In the genomic region with DNA sequence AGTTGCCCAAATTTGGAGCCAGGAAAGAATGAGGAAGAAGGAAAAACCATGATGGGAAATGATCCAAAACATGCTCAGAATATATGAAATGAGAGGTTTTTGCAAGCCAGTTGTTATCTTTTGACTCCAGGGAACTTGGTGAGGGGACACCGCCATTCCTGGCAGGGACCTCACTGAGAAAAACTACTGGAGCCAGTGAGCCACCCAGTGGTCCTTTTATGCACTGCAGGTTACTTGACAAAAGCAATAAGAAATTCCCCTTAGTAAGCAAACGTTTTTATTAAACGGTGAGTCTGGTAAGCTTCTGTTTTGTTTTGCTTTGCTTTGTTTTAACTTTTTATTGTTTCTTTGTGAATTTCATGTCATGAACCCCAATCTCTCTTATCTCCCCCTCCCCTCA, we compare ENCODE assay signal across 9 mouse cellular contexts.
DNase-seq lines count a peak whose midpoint lies in the region; ATAC-seq and TF ChIP-seq lines count a peak whose summit lies in the region.
"Had no signal": no experiment of that assay in that cellular context is flagged by ENCODE, and none has a peak within 500 bp of the region (broad histone marks: within the 10 kb centered on the region; RNA-seq: fewer than 3 reads in every experiment).

No protein-coding gene starts in this region.

- H3K27ac ChIP-seq in hindbrain, embryonic 11.5 days (ENCODE audit: low read depth, low read length), result no peak overlapping the region
- no peak overlapping the region for H3K27ac ChIP-seq in hindbrain, embryonic 12.5 days
- no peak overlapping the region for H3K27ac ChIP-seq in kidney, postnatal 0 days
- H3K27ac ChIP-seq in limb, embryonic 14.5 days (replicated peaks; ENCODE audit: low read depth, low read length), result no peak overlapping the region

- no peak for ATAC-seq in hindbrain, embryonic 11.5 days (ENCODE audit: low FRiP score)
- ATAC-seq in hindbrain, embryonic 12.5 days (ENCODE audit: low FRiP score), result no peak
- ATAC-seq in kidney, postnatal 0 days (replicated peaks; ENCODE audit: low FRiP score, low read depth), result no peak
- ATAC-seq in limb, embryonic 14.5 days (ENCODE audit: low FRiP score, low read depth), result no peak

- TF ChIP-seq POLR2A in limb, embryonic 14.5 days (IDR thresholded peaks at IDR 0.05; ENCODE audit: borderline replicate concordance, extremely low read depth, insufficient read depth, insufficient read length), result no peak

- peak; percentile 79 for TF ChIP-seq CTCF in kidney, postnatal 0 days (IDR thresholded peaks at IDR 0.05; ENCODE audit: low read depth)

- no peaks in the 10 kb centered on the region for H3K36me3 ChIP-seq in hindbrain, embryonic 11.5 days (ENCODE audit: control insufficient read depth, insufficient read depth, low read length)
- no peaks in the 10 kb centered on the region for H3K36me3 ChIP-seq in hindbrain, embryonic 12.5 days
- H3K36me3 ChIP-seq in kidney, postnatal 0 days (ENCODE audit: insufficient read depth, low read length), result no peaks in the 10 kb centered on the region
- H3K36me3 ChIP-seq in limb, embryonic 14.5 days (ENCODE audit: control insufficient read depth, insufficient read depth, low read length), result no peaks in the 10 kb centered on the region

- no peaks in the 10 kb centered on the region for H3K9me3 ChIP-seq in hindbrain, embryonic 11.5 days (ENCODE audit: control insufficient read depth, low read length)
- H3K9me3 ChIP-seq in hindbrain, embryonic 12.5 days (replicated peaks), result no peaks in the 10 kb centered on the region
- no peaks in the 10 kb centered on the region for H3K9me3 ChIP-seq in kidney, postnatal 0 days (replicated peaks; ENCODE audit: low read length)
- H3K9me3 ChIP-seq in limb, embryonic 14.5 days (ENCODE audit: control insufficient read depth, low read length), result no peaks in the 10 kb centered on the region

- H3K4me2 ChIP-seq in hindbrain, embryonic 11.5 days (replicated peaks; ENCODE audit: low read depth, low read length), result no peak overlapping the region
- H3K4me2 ChIP-seq in hindbrain, embryonic 12.5 days (replicated peaks), result no peak overlapping the region
- no peak overlapping the region for H3K4me2 ChIP-seq in kidney, postnatal 0 days (ENCODE audit: low read length)
- H3K4me2 ChIP-seq in limb, embryonic 14.5 days (replicated peaks; ENCODE audit: low read depth, low read length, severe bottlenecking), result no peak overlapping the region

- WGBS in hindbrain, embryonic 11.5 days, result 10% methylated on average over 3 of the region's 3 CpGs
- 11% methylated on average over 3 of the region's 3 CpGs for WGBS in hindbrain, embryonic 12.5 days
- WGBS in kidney, postnatal 0 days, result 6% methylated on average over 3 of the region's 3 CpGs
- 7% methylated on average over 3 of the region's 3 CpGs for WGBS in limb, embryonic 14.5 days

- H3K27me3 ChIP-seq in hindbrain, embryonic 11.5 days (ENCODE audit: control insufficient read depth, insufficient read depth, low read length), result no peaks in the 10 kb centered on the region
- H3K27me3 ChIP-seq in hindbrain, embryonic 12.5 days, result peaks cover 8% of the 10 kb centered on the region; the same call in 1 of the 2 replicates
- no peaks in the 10 kb centered on the region for H3K27me3 ChIP-seq in kidney, postnatal 0 days (ENCODE audit: insufficient read depth, low read length)
- 0 out of 2 replicates have a peak, but pooled peaks cover 4% of the 10 kb centered on the region for H3K27me3 ChIP-seq in limb, embryonic 14.5 days (ENCODE audit: control insufficient read depth, insufficient read depth, low read length)

- H3K4me1 ChIP-seq in hindbrain, embryonic 11.5 days (replicated peaks; ENCODE audit: control insufficient read depth, insufficient read depth, low read length), result no peaks in the 10 kb centered on the region
- no peaks in the 10 kb centered on the region for H3K4me1 ChIP-seq in hindbrain, embryonic 12.5 days
- no peaks in the 10 kb centered on the region for H3K4me1 ChIP-seq in kidney, postnatal 0 days (replicated peaks; ENCODE audit: insufficient read depth, low read length)
- H3K4me1 ChIP-seq in limb, embryonic 14.5 days (ENCODE audit: control insufficient read depth, insufficient read depth, low read length), result no peaks in the 10 kb centered on the region

- H3K4me3 ChIP-seq in hindbrain, embryonic 11.5 days (ENCODE audit: low read depth, low read length), result no peak overlapping the region
- H3K4me3 ChIP-seq in hindbrain, embryonic 12.5 days, result no peak overlapping the region
- H3K4me3 ChIP-seq in kidney, postnatal 0 days (replicated peaks; ENCODE audit: low read depth, low read length), result no peak overlapping the region
- H3K4me3 ChIP-seq in limb, embryonic 14.5 days (replicated peaks; ENCODE audit: low read length), result no peak overlapping the region
- H3K4me3 ChIP-seq: myocyte had no signal

- DNase-seq in hindbrain, embryonic 11.5 days (ENCODE audit: low spot score), result peak; percentile 82
- DNase-seq in ZHBTc4 (ENCODE audit: low read depth, low spot score), result peak; percentile 76
- DNase-seq in embryo, embryonic 10 days (ENCODE audit: low spot score), result peak; percentile 73
- peak; percentile 74 for DNase-seq in kidney, postnatal 0 days (ENCODE audit: low spot score)
- DNase-seq in limb, embryonic 14.5 days (ENCODE audit: low spot score), result peak; percentile 85
- DNase-seq in retina, postnatal 7 days (ENCODE audit: low read depth, low spot score), result peak; percentile 24
- no peak for DNase-seq in T-cell, adult 2 months (ENCODE audit: low spot score)

- no peak overlapping the region for H3K9ac ChIP-seq in hindbrain, embryonic 11.5 days (ENCODE audit: low read depth, low read length)
- H3K9ac ChIP-seq in hindbrain, embryonic 12.5 days, result no peak overlapping the region
- H3K9ac ChIP-seq in kidney, postnatal 0 days (ENCODE audit: low read depth, low read length), result no peak overlapping the region
- H3K9ac ChIP-seq in limb, embryonic 14.5 days (ENCODE audit: low read depth, low read length, severe bottlenecking), result no peak overlapping the region
